Mouse (Mus musculus): ENCODE data around the gene Herc1.

Gene Herc1

GRCm38 (mm10) chr9:66503879-66504411 is 153.7 kb downstream of the Herc1 start:
- DNase-seq: no peak

DNA sequence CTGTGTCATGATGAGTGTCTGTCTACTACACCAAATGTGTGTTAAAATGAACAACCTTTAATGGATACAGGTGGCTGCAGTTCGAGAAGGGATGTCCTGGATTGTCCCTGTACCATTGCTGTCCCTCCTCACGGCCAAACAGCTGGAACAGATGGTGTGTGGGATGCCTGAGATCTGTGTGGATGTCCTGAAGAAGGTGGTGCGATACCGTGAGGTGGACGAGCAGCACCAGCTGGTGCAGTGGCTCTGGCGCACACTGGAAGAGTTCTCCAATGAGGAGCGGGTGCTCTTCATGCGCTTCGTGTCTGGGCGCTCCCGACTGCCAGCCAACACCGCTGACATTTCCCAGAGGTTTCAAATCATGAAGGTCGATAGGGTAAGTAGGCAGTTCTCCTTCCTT is 154.3 kb downstream of the Herc1 start:
- no peak for DNase-seq

DNA sequence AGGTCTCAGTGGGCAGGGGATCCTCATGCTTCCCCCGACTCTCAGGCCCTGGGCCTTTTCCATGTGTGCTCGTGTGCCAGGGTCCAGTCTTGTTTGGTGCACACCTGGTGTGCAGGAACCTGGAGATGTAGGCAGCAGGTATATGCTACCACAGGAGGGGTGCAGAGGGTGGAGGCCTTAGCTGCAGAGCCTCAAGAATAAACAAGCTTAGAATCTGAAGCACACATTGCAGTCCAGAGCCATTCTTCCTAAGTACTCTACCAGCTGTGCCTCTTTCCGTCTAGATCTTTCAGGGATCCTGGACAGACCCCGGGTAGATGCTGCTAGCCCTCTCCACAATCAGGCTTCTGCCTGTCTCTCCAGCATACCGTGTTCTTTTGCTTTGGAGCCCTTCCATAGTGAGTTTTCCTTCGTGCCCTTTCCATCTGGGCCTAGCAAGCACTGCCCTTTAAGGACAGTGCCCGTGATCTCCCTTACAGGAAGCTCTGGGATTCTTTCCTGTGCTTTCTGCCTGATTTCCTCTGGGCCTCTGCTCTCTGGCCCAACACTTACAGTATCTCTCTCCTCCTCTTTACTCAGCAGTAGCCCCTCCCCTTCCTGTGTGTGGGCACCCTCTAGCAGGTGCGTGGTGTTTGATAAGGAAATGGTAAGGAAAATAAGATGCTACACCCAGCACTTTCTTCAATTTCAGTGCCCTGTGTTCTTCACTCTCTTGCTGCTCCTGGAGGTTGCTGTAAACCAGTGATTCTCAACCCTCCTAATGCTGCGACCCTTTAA is 155.1 kb downstream of the Herc1 start:
- DNase-seq: peak; percentile 41

DNA sequence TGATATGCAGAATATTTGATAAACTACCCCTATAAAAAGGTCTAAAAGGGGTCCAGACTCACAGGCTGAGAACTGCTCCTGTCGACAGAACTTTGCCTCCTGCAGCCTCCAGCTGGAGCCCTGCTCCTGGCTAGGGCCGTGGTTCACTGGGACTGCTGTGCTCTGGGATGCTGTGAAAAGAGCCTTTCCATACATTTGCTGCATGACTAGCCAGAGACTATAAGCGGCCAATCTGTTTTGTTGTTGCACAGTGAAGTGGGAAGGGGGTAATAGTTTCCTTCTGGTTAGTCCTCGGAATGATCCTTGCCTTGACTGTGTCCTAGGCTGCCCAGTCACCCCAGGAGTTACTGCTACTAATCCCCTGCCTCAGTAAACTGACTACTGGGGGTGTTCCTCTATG is 155.8 kb downstream of the Herc1 start:
- DNase-seq: no peak

GRCm38 (mm10) chr9:66506424-66506823 is 156.2 kb downstream of the Herc1 start:
- DNase-seq: peak; percentile 40

DNA sequence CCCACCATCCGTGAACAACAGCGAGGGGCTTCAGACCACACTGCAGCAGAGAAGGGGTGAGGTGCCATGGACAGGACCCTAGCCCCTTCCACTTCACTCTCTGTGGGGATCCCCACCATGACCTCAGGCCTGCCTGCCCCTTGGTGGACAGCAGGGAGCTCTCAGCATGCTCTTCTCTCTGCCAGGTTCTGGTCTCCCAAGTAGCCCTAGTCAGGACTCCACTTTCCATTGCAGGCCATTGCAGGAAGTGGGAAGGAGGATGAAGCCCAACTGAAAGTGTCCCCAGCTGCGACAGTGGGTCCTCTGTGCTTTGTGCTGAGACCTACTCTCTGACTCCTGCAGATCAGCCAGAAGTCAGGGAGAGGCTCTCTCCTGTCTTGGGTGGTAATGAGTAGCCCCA is 157.4 kb downstream of the Herc1 start:
- DNase-seq: no peak

DNA sequence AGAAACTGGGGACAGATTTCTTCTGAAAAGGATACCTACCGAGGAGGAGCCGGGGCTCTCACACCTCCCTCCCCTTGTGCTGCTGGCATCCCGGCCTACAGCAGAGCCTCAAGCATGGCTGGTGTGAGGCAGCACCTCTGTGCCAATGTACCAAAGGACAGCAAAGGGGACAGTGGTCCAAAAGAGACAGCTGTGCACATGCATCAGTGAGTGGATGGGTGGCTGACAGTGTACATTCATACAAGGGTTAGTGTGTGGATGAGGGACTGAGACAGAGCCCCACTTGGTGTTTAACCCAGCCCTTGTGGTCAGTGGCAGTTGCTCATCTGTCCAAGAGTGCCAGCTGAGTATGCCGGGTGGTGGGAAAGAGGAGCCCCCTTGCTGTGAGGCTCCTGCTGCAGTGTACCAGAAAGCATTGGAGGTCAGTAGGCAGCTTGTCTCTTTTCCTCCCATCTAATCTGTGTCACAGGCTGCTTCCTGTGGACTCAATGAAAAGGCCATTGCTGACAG is 158.7 kb downstream of the Herc1 start:
- DNase-seq: no peak

DNA sequence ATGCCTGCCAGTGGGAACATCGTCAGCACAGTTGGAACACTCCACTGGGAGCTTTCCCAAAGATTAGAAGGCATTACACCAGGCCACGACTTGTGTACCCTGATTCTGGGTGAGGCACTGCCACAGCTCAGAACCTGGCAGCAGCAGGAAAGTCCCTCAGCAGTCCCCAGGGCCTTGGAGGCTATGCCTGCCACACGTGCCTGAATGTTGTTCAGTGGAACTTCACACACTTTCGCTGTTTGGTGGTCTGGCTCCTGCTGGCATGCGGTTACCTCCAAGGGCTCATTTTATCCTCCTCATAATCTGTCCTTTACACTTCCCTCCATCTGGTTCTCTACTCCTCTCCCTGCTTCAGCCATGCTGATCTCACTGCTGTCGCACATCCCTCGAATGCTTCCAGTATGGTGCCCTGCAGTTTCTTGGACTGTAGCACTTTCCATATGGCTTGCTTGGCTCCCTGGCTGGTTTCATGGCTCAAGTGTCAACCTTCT is 160.1 kb downstream of the Herc1 start:
- no peak for DNase-seq

GRCm38 (mm10) chr9:66510944-66511343 is 160.7 kb downstream of the Herc1 start:
- DNase-seq: no peak

- peak; percentile 94 for DNase-seq
Measured at GRCm38 (mm10) chr9:66511580-66512350, 161.5 kb downstream of the Herc1 start.

- peak; percentile 91 for DNase-seq
Measured at GRCm38 (mm10) chr9:66512351-66512671, 162.1 kb downstream of the Herc1 start.

- DNase-seq: peak; percentile 28
Measured at GRCm38 (mm10) chr9:66513150-66513549, 162.9 kb downstream of the Herc1 start.

- DNase-seq: no peak
Measured at GRCm38 (mm10) chr9:66513661-66514255, 163.5 kb downstream of the Herc1 start.

DNA sequence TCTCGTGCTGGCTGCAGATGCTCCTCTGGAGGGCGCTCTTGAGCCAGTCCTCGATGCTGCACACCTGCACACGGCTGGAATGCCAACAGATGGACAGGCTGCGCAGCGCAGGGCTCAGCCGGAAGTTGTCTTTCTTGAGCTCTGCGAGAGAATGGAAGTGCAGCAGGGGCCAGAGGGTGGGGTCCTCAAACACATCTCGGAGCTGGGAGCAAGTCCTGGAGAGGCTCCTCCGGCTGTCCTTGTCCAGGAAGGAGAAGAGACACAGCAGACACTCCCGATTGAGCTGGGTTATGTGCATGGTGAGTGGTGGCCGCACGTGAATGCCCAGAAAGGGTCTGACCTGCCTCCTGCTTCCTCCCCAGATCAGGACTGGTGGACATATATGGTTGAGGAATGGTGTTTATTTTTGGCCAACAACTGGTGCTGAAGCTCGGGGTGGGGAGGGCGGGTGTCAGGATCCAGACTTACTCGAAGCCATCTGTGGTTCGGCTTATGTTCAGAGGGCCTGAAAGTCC is 164.1 kb downstream of the Herc1 start, which contains the start of gene Fbxl22:
Gene Fbxl22, minus strand, starts transcription at position 338 of the 515 bp plus-strand sequence.
- peak; percentile 81 for DNase-seq

- DNase-seq: no peak
Measured at GRCm38 (mm10) chr9:66515115-66515514, 164.9 kb downstream of the Herc1 start.

DNA sequence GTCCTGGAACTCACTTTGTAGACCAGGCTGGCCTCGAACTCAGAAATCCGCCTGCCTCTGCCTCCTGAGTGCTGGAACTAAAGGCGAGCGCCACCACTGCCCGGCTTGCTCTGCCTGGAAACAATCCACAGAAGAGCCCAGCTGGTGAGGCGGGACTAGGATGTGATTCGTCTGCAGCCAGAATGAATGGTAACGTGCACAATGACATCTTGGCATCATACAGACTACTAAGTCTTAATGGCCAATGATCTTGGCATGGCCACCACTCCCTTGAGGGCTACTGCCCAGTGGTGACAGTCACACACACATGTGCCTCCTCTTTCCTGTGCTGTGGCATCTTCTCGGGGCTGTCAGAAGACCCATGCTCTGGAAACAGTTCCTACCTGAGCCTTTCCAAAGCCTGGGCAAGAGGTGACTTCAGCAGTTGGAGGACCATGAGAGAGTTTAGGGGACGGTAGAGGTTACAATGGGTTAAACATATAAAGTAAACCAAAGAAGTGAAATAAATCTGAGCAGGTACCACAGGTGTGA is 165.5 kb downstream of the Herc1 start:
- no peak for DNase-seq

DNA sequence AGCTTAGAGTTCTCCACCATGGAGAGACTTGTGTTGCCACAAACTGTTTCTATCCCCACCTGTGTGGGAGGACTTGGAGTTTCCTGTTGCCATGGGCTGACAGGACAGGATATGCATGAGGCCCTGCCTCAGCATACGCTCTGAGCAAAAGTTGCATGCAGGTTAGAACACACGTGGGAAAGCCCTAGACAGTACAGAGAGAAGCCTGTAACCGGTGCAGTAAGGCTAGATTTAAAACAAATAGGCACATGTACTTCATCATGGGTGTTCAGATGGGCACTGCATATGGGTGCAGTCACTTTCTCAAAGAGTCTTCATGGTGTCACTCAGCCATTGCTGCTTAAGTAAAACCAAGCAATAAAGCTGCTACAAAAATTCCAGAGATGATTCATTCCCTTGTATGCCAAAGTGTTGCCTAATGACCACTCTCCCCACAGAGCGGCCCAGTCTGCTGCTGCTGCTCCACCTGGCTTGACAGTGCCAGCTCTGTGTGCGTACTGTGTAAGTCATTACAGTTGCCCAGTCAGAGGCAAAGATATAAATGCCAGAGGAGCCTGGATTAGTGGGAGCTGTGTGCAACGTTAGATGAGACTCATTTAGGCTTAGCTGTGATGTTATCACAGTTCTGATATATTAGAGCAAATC is 166.2 kb downstream of the Herc1 start:
- no peak for DNase-seq

GRCm38 (mm10) chr9:66517746-66518145 is 167.5 kb downstream of the Herc1 start:
- no peak for DNase-seq

- no peak for DNase-seq
Measured at GRCm38 (mm10) chr9:66518251-66518650, 168.0 kb downstream of the Herc1 start.

- DNase-seq: peak; percentile 49
Measured at GRCm38 (mm10) chr9:66518901-66519300, 168.7 kb downstream of the Herc1 start.

DNA sequence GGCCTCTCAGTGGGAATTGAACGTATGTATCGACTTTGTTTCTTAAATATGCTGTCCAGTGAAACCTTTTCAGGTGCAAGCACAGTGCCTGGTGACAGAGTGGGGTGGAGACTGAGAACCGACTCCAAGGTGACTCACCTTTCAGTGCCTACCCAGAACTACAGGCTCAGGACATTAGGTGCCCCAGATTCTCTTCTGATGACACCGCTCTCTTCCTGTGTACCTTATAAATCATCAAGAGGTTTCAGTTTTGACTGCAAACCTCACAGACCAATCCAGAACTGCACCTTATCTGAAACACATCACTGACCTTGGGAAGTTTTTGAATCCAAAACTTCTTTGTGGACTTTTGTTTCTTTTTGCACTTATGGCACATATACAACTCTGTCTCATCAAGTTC is 170.0 kb downstream of the Herc1 start:
- DNase-seq: no peak

- DNase-seq: no peak
Measured at GRCm38 (mm10) chr9:66521595-66521994, 171.3 kb downstream of the Herc1 start.

Data from lung, postnatal 36 days (tissue).